Mouse (Mus musculus): ENCODE data around the gene Xcr1.

Gene Xcr1

GRCm38 (mm10) chr9:123814821-123815220, 47.0 kb downstream of the Xcr1 start:
- ATAC-seq (ENCODE audit: low TSS enrichment), result no peak

DNA sequence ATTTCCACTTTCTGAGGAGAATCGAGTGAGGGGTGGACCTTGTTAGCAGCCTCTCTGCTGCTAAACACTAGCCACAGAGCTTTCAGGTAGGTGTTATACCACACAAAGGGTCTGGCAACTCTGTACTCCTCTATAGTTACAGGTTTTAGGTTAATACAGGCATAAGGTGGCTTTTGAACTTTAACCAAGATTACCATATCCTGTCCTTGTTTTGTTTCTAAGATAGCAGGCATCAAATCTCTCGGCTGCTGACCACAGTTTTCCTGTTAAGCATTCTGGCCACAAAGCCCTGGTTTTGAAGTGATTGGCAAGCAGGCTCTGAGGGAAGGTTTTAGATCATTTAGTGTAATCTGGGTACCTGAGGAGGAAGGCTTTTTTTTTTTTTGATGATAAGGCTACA, 47.5 kb downstream of the Xcr1 start:
- ATAC-seq (ENCODE audit: low TSS enrichment), result no peak

GRCm38 (mm10) chr9:123811831-123812230, 50.0 kb downstream of the Xcr1 start:
- ATAC-seq (ENCODE audit: low TSS enrichment), result no peak

DNA sequence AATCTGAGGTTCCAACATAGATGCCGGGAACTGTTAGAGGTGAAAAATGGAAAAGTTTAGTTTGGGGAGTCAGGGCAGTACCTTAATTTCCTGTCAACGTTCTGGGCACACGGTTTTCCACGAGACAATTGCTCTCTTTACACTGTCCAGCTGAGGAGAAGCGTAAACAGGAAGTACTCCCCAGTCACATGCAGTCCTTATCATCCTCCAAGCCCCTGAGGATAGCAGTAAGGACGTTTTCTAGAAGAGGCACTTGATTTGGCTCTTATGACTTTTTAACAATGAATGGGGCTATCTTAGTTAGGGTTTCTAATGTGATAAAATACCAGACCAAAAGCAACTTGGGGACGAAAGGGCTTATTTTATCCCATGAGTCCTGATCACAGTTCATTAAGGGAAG, 53.2 kb downstream of the Xcr1 start:
- ATAC-seq (ENCODE audit: low TSS enrichment), result no peak

GRCm38 (mm10) chr9:123806267-123806666, 55.6 kb downstream of the Xcr1 start, which contains the start of gene Cxcr6:
Cxcr6 (plus strand) TSS chr9:123806475.
- ATAC-seq (ENCODE audit: low TSS enrichment), result no peak

DNA sequence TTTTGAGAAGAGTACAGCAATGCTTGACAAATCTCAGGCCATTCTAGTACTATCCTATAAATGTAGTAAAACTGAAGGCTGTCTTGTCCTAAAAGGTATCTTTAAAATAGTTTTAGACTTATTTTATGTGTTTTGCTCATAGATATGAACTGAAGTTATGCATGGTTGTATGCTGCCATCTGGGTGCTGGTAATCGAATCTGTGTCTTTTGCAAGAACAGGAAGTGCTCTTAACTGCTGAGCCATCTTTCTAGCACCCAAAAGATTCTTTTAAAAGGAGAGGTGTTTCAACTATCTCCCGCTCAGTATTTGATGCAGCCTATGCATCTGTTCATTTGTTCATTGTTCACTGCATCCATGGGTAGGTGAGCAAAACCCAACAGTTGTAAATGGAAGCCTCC, 56.6 kb downstream of the Xcr1 start:
- no peak for ATAC-seq (ENCODE audit: low TSS enrichment)

- ATAC-seq (ENCODE audit: low TSS enrichment), result no peak
These were observed 58.9 kb downstream of the Xcr1 start for GRCm38 (mm10) chr9:123802896-123803295.

- no peak for ATAC-seq (ENCODE audit: low TSS enrichment)
These were observed 59.4 kb downstream of the Xcr1 start for GRCm38 (mm10) chr9:123802421-123802820.
